Mouse (Mus musculus) liver, postnatal 0 days (tissue): Measurements from ENCODE around the gene Slc38a4.
A peak's percentile ranks its signal among the peaks of the same experiment; 100 is the strongest.

Source experiments
- CTCF ChIP-seq: sonication (generic); IDR thresholded peaks from 2 replicates; pipeline ENCODE4 v1.5.1; 2016; ENCODE audit warnings: antibody characterized with exemption, low read depth
- EP300 ChIP-seq: IDR thresholded peaks from 2 replicates; pipeline ENCODE4 v1.6.1; 2016; ENCODE audit warnings: antibody characterized with exemption, low read depth, mild to moderate bottlenecking

- TF ChIP-seq CTCF = no peak
- TF ChIP-seq EP300 = peak; percentile 70
Measured at GRCm38 (mm10) chr15:97028651-97029050, 27.1 kb downstream of the Slc38a4 start.
